Mouse (Mus musculus): ENCODE measurements at regions not wholly inside any gene's neighbourhood (a gene's known extent, or its start where the extent isn't known, plus 50 kb on each side); places are given as distances from the start of the nearest gene placed in this dataset.

GRCm38 (mm10) chr1:23163371-23163935 is 61.4 kb upstream of the 4933415F23Rik start:
- TF ChIP-seq CTCF (IDR thresholded peaks at IDR 0.05; ENCODE audit: low read depth, low read length): no peak
- no peak for TF ChIP-seq EP300 (IDR thresholded peaks at IDR 0.05; ENCODE audit: insufficient read depth, low read depth, low read length)
- no peak for TF ChIP-seq POLR2A (IDR thresholded peaks at IDR 0.05; ENCODE audit: insufficient read depth, low read length)
